Mouse (Mus musculus) limb, embryonic 11.5 days (tissue): ENCODE measurements around the gene Pnpla5. TPM values are rescaled to one million over a fixed set of nuclear protein-coding genes. Genes with fewer than 3 reads are reported as not detected.
"Not testable (repeated sequence)": the region's sequence is repeated elsewhere in the genome, so short reads cannot be mapped to it uniquely, and the experiment has no call there.

Experiments used
- ATAC-seq: fragments of 200-750 bp; cut with Nextera tagmentation; 2 replicates; pipeline ENCODE4 v1.8.0; 2017; ENCODE audit warnings: low read depth; ENCODE audit not compliant: insufficient number of reproducible peaks, low FRiP score, low TSS enrichment
- DNase-seq: peaks from one replicate; pipeline ENCODE4 v3.0.0-alpha.2; 2015; ENCODE audit warnings: low spot score
- H3K27ac ChIP-seq: fragments of 300-500 bp; sonication (generic); replicated peaks from 2 replicates; pipeline ENCODE4 v1.5.1; 2014; ENCODE audit warnings: low read depth, mild to moderate bottlenecking, low read length
- H3K27me3 ChIP-seq: fragments of 300-500 bp; sonication (generic); 2 replicates; pipeline ENCODE4 v1.6.1; 2014; ENCODE audit warnings: mild to moderate bottlenecking, low read length, mixed read lengths; ENCODE audit not compliant: control insufficient read depth, insufficient read depth
- H3K36me3 ChIP-seq: fragments of 300-500 bp; sonication (generic); 2 replicates; pipeline ENCODE4 v1.6.1; 2014; ENCODE audit warnings: mild to moderate bottlenecking, low read length, moderate library complexity, mixed read lengths; ENCODE audit not compliant: control insufficient read depth, insufficient read depth
- H3K4me1 ChIP-seq: fragments of 300-500 bp; sonication (generic); 2 replicates; pipeline ENCODE4 v1.6.1; 2014; ENCODE audit warnings: low read length, mixed read lengths; ENCODE audit not compliant: control insufficient read depth, insufficient read depth
- H3K4me2 ChIP-seq: fragments of 300-500 bp; sonication (generic); 2 replicates; pipeline ENCODE4 v1.6.1; 2014; ENCODE audit warnings: low read depth, mild to moderate bottlenecking, moderate library complexity; ENCODE audit not compliant: severe bottlenecking
- H3K4me3 ChIP-seq: fragments of 300-500 bp; sonication (generic); 2 replicates; pipeline ENCODE4 v1.5.1; 2014; ENCODE audit warnings: low read depth, low read length
- H3K9ac ChIP-seq: fragments of 300-500 bp; sonication (generic); 2 replicates; pipeline ENCODE4 v1.6.1; 2014; ENCODE audit warnings: mild to moderate bottlenecking, low read length
- H3K9me3 ChIP-seq: fragments of 300-500 bp; sonication (generic); 2 replicates; pipeline ENCODE4 v1.6.1; 2016; ENCODE audit warnings: low read length; ENCODE audit not compliant: control insufficient read depth
- WGBS: fragments of 180-500 bp; shearing (Covaris S2); extraction: QIAGEN DNeasy Blood & Tissue Kit; methylation state at CpG from one replicate; pipeline ENCODE4 v1.1.7; 2014; 5-methylcytosine and 5-hydroxymethylcytosine counted together
- polyA plus RNA-seq: library from polyadenylated mRNA; unstranded; fragments of >200 nt; fragmentation: Nextera tagmentation; extraction: Ambion mirVana; gene quantifications from 2 replicates; pipeline ENCODE4 v1.2.1, GENCODE M21; 2014

Gene Pnpla5
- polyA plus RNA-seq: not detected in 2 replicates

DNA sequence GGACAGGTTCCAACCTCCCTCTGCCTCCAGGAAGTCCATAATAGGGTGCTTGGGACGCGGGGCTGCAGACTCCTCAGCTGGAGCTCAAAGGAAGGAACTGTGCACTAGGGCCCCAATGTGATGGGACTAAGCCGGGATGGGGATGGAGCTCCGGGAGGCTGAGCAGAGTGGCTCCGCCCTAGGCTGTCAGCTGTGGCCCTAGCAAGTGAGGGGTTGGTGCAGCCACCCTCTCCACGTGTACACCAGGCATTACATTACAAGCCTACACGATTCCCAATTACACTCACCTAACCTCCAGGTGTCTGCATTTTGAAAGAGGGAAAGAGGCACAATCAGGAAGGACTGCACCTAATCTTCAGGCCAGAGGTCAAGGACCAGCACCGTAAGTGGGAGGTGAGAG is at the start of gene Pnpla5:
Gene Pnpla5, minus strand, starts transcription at position 101 of the 400 bp plus-strand sequence.
- no peak within 1 kb of the TSS for H3K27ac ChIP-seq
- no peak within 1 kb of the TSS for H3K9ac ChIP-seq
- no peak for ATAC-seq
- H3K4me2 ChIP-seq: no peak within 1 kb of the TSS
- H3K27me3 ChIP-seq: no peaks in the 10 kb centered on the region
- WGBS: 71% methylated on average over 8 of the region's 8 CpGs
- H3K36me3 ChIP-seq: no peaks in the 10 kb centered on the region
- no peak for DNase-seq
- H3K4me3 ChIP-seq: no peak within 1 kb of the TSS
- H3K4me1 ChIP-seq: no peaks in the 10 kb centered on the region
- no peaks in the 10 kb centered on the region for H3K9me3 ChIP-seq

DNA sequence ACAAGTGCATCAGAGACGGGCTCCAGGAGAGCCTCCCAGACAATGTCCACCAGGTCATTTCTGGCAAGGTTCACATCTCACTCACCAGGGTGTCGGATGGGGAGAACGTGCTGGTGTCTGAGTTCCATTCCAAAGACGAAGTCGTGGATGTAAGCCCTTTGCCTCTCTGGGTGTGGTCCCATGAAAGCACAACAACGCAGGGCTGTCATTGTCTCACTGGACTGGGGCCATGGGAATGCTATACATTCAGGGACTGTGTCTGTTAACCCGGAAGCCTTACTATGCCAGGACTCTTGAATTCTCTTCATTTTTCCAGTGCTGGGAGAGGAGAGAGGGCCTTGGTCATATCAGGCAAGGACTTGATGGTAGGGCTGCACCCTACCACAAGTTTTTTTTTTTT is 48.2 kb upstream of the Pnpla5 start:
- Histone ChIP-seq H3K9me3 (no peaks in the 10 kb centered on the region), H3K9ac (no peak overlapping the region), H3K4me3 (no peak overlapping the region), H3K4me2 (no peak overlapping the region), H3K36me3 (no peaks in the 10 kb centered on the region), H3K27me3 (peaks cover 13% of the 10 kb centered on the region), H3K27ac (no peak overlapping the region), H3K4me1 (peaks cover 5% of the 10 kb centered on the region; the same call in 1 of the 2 replicates)
- ATAC-seq: no peak
- DNase-seq: no peak
- WGBS: 78% methylated on average over 7 of the region's 7 CpGs

DNA sequence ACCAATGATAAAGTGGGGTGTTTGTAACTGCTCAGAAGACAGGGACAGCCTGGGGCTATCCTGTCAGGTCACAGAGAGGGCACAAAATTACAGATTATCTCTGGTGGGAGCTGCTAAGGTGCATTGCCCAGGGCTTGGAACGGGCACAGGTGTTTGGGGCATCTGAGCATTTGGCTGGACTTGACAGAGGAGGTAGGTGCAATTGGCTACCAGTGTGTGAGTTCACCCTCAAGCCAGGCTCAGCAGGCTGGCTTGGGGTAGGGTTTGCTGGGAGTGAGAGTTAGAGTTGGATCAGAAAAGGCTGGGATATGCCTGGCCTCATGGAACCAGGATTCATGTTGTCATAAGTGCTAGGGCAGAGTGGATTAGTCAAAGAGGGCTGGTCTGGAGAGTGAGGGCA is 46.5 kb upstream of the Pnpla5 start:
- Histone ChIP-seq H3K27ac (no peak overlapping the region), H3K4me1 (peaks cover 5% of the 10 kb centered on the region; the same call in 1 of the 2 replicates), H3K36me3 (no peaks in the 10 kb centered on the region), H3K4me2 (no peak overlapping the region), H3K9ac (no peak overlapping the region), H3K9me3 (no peaks in the 10 kb centered on the region), H3K4me3 (no peak overlapping the region), H3K27me3 (peaks cover 13% of the 10 kb centered on the region)
- DNase-seq (no peak), ATAC-seq (no peak)
- 65% methylated on average over 1 of the region's 1 CpGs for WGBS

DNA sequence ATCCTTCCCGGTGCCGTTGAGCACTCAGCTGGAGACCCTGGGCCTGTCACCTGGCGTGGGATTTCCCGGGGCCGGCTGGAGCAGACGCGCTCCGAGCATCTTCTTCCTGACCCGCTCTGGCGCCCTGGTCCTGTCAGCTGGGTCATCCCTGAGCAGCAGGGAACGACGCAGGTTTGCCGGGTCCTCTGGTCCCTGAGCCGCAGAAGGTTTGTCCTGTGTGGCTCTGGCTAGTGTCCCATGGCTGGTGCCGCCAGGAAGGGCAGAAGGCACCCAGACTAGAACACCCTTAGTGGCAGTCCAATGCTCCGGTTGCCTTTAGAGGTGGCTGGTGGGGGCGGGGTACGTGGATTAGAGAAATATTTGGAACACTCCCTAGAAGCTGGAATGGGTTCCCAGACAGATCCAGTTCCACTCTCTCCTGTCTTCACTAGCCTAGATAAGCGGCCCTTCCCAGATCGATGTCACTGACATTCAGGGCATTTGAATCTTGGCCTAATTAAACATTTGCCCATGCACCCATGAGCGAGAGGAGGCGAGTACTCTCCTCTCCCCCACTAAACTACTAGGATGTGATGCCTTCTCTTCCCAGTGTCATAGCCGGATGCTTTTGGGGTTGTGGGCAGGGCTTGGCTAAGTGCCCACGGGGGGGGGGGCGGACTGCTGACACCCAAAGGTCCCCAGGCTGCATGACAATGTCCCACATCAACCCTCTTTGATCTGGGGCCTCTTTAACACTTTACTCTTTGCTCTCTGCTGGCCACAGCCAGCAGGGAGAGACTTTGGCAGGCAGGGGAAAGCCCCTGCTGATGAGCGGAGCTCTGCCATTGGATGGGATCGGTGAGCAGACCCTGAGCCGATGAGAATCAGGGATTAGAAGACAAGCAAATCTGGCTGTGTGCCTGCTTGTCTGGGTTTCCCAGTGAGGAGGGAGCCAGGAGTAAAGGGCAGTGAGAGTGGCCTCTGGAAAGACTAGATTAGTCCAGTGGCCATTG is 45.5 kb upstream of the Pnpla5 start:
- H3K27me3 ChIP-seq: peaks cover 13% of the 10 kb centered on the region
- peak overlapping the region; percentile 50 for H3K9ac ChIP-seq
- H3K27ac ChIP-seq: no peak overlapping the region
- H3K36me3 ChIP-seq: no peaks in the 10 kb centered on the region
- H3K9me3 ChIP-seq: no peaks in the 10 kb centered on the region
- ATAC-seq (no peak), DNase-seq (no peak)
- peak overlapping the region; percentile 47 for H3K4me3 ChIP-seq
- peaks cover 5% of the 10 kb centered on the region; the same call in 1 of the 2 replicates for H3K4me1 ChIP-seq
- peak overlapping the region; percentile 93 for H3K4me2 ChIP-seq
- 1% methylated on average over 28 of the region's 28 CpGs for WGBS

DNA sequence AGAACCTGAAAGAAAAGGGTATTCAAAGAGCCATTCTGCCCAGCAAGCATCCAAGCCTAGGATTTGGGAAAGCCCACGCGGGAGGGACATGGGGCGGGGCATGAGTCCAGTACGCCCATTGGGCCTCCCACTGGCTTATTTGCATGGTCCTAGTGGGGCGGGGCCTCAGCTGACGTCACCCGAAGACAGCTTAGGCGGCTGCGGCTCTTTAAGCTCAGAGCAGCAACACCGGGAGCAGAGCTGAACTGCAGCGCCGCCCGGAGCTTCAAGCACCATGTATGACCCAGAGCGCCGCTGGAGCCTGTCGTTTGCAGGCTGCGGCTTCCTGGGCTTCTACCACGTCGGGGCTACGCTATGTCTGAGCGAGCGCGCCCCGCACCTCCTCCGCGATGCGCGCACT is 44.6 kb upstream of the Pnpla5 start, which contains the start of gene Pnpla3:
Gene Pnpla3, plus strand, starts transcription at position 238 of the 400 bp plus-strand sequence.
- H3K4me1 ChIP-seq: peaks cover 5% of the 10 kb centered on the region; the same call in 1 of the 2 replicates
- no peak within 1 kb of the TSS for H3K27ac ChIP-seq
- peak; percentile 95 for ATAC-seq

DNA sequence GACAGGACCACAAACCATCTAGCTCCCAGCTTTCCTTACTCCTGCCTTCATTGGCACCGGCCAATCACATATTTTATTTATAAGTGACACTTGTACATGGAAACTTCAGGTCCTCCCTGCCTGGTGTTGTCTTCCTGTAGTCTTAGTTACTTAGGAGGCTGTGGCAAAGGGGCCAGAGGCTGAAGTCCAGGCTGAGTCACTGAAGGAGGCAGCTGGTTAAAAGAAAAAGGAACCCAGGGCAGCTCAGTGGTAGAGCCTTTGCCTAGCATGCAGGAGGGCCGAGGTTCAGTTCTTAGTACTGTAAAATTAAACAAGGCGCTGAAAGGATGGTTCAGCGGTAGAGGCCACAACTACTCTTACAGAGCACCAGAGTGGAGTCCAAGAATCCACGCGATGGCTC is 43.8 kb upstream of the Pnpla5 start:
- Histone ChIP-seq H3K27ac (no peak overlapping the region), H3K4me2 (no peak overlapping the region), H3K9ac (no peak overlapping the region), H3K4me3 (no peak overlapping the region), H3K4me1 (peaks cover 5% of the 10 kb centered on the region; the same call in 1 of the 2 replicates), H3K27me3 (peaks cover 13% of the 10 kb centered on the region), H3K9me3 (no peaks in the 10 kb centered on the region), H3K36me3 (no peaks in the 10 kb centered on the region)
- DNase-seq: no peak
- 71% methylated on average over 6 of the region's 6 CpGs for WGBS
- ATAC-seq: no peak

More for the DNA sequence above, 44.6 kb upstream of the Pnpla5 start, which contains the start of gene Pnpla3:
- WGBS: 0% methylated on average over 28 of the region's 28 CpGs
- Histone ChIP-seq H3K9ac (peak within 1 kb of the TSS; percentile 50), H3K27me3 (peaks cover 13% of the 10 kb centered on the region), H3K9me3 (no peaks in the 10 kb centered on the region), H3K4me3 (peak within 1 kb of the TSS; percentile 47), H3K4me2 (peak within 1 kb of the TSS; percentile 93), H3K36me3 (no peaks in the 10 kb centered on the region)
- DNase-seq: peak; percentile 95

DNA sequence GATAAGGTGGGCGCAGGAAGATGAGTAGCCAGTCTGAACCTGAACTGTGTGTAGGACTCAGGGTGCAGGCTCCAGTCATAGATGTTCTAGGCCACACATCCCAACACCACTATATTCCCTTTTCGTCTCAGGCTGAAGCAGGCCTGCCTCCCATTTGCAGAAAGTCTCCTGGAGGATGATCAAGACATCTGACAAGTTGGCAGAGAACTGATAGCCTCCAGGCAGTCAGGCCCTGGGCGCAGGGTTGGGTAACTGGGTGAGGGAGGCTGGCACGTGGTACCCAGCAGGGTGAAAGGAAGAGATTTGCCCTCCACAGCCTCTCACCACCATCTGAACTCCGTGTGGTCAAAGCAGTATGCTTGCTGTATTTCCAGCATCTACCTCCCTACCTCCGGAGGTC is 38.9 kb upstream of the Pnpla5 start:
- H3K4me3 ChIP-seq: no peak overlapping the region
- H3K27ac ChIP-seq: no peak overlapping the region
- H3K27me3 ChIP-seq: no peaks in the 10 kb centered on the region
- no peaks in the 10 kb centered on the region for H3K36me3 ChIP-seq
- 86% methylated on average over 6 of the region's 6 CpGs for WGBS
- no peak overlapping the region for H3K4me2 ChIP-seq
- H3K9me3 ChIP-seq: no peaks in the 10 kb centered on the region
- no peak overlapping the region for H3K9ac ChIP-seq
- no peak for DNase-seq
- H3K4me1 ChIP-seq: no peaks in the 10 kb centered on the region
- ATAC-seq: no peak

DNA sequence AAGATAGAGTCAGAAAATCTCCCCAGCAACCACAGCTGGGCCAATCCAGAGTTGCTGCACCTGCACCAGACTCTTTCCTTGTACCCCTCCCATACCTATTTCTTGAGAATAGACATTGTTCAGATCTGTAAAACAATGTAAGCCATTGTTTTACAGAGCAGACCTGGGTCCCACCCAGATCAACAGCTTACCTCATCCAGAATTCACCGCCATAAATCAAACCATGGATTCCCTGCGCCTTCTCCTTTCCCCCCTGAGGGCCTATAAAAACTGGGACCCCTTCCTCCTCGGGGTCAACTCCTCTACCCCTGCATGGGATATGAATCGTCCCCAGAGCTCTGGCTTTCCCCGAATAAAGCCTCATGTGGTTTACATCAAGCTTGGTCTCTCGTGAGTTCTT is 34.6 kb upstream of the Pnpla5 start:
- not testable (repeated sequence) for ATAC-seq, H3K4me3 ChIP-seq, H3K27ac ChIP-seq, H3K9me3 ChIP-seq, DNase-seq, H3K4me2 ChIP-seq, H3K36me3 ChIP-seq, H3K27me3 ChIP-seq, H3K9ac ChIP-seq, H3K4me1 ChIP-seq
- 76% methylated on average over 6 of the region's 6 CpGs for WGBS
